Mouse (Mus musculus) forebrain, embryonic 12.5 days (tissue): ENCODE data around the gene Ccpg1os. TPM values are rescaled to one million over a fixed set of nuclear protein-coding genes. Genes with fewer than 3 reads are reported as not detected.

ENCODE experiments used
- ATAC-seq: fragments of 200-750 bp; cut with Nextera tagmentation; 2 replicates; pipeline ENCODE4 v1.8.0; 2017; ENCODE audit warnings: moderate TSS enrichment; ENCODE audit not compliant: low FRiP score
- H3K27ac ChIP-seq: fragments of 300-500 bp; sonication (generic); 2 replicates; pipeline ENCODE4 v1.5.1; 2016; ENCODE audit warnings: mild to moderate bottlenecking
- H3K27me3 ChIP-seq: fragments of 300-500 bp; sonication (generic); 2 replicates; pipeline ENCODE4 v1.6.1; 2016; ENCODE audit warnings: mild to moderate bottlenecking
- H3K36me3 ChIP-seq: fragments of 300-500 bp; sonication (generic); replicated peaks from 2 replicates; pipeline ENCODE4 v1.6.1; 2016; ENCODE audit warnings: mild to moderate bottlenecking
- H3K4me1 ChIP-seq: fragments of 300-500 bp; sonication (generic); 2 replicates; pipeline ENCODE4 v1.6.1; 2016
- H3K4me2 ChIP-seq: fragments of 300-500 bp; sonication (generic); 2 replicates; pipeline ENCODE4 v1.6.1; 2016; ENCODE audit warnings: mild to moderate bottlenecking, moderate library complexity
- H3K4me3 ChIP-seq: fragments of 300-500 bp; sonication (generic); replicated peaks from 2 replicates; pipeline ENCODE4 v1.5.1; 2016; ENCODE audit warnings: mild to moderate bottlenecking
- H3K9ac ChIP-seq: fragments of 300-500 bp; sonication (generic); 2 replicates; pipeline ENCODE4 v1.6.1; 2016; ENCODE audit warnings: mild to moderate bottlenecking
- H3K9me3 ChIP-seq: fragments of 300-500 bp; sonication (generic); 2 replicates; pipeline ENCODE4 v1.6.1; 2016
- WGBS: fragments of 180-500 bp; shearing (Covaris S2); methylation state at CpG from one replicate; pipeline ENCODE4 v1.1.7; 2016; 5-methylcytosine and 5-hydroxymethylcytosine counted together
- polyA plus RNA-seq: library from polyadenylated mRNA; unstranded; fragments of >200 nt; fragmentation: Nextera tagmentation; extraction: Ambion mirVana; gene quantifications from 2 replicates; pipeline ENCODE4 v1.2.1, GENCODE M21; 2016

Ccpg1os gene
- polyA plus RNA-seq: 21.4 and 22.8 TPM in 2 replicates

- Histone ChIP-seq H3K9me3 (no peaks in the 10 kb centered on the region), H3K4me3 (peak within 1 kb of the TSS; percentile 88), H3K4me2 (peak within 1 kb of the TSS; percentile 80), H3K9ac (peak within 1 kb of the TSS; percentile 78), H3K36me3 (no peaks in the 10 kb centered on the region), H3K27ac (peak within 1 kb of the TSS; percentile 84), H3K4me1 (peaks cover 18% of the 10 kb centered on the region), H3K27me3 (no peaks in the 10 kb centered on the region)
- peak; percentile 100 for ATAC-seq
- WGBS: under 1% methylated on average over 88 of the region's 88 CpGs
Observed at GRCm38 (mm10) chr9:72985250-72986220, at the start of gene Ccpg1os, which contains the start of gene Ccpg1. Gene Ccpg1os, minus strand, starts transcription at chr9:72985382. Gene Ccpg1, plus strand, starts transcription at chr9:72985429.

- Histone ChIP-seq H3K9me3 (0 out of 2 replicates have a peak, but pooled peaks cover 3% of the 10 kb centered on the region), H3K4me3 (no peak overlapping the region), H3K9ac (no peak overlapping the region), H3K36me3 (peaks cover 32% of the 10 kb centered on the region), H3K4me1 (peaks cover under 1% of the 10 kb centered on the region), H3K4me2 (no peak overlapping the region), H3K27me3 (no peaks in the 10 kb centered on the region), H3K27ac (no peak overlapping the region)
- 90% methylated on average over 1 of the region's 1 CpGs for WGBS
- no peak for ATAC-seq
Observed at GRCm38 (mm10) chr9:73033406-73033805, 48.2 kb upstream of the Ccpg1os start.

GRCm38 (mm10) chr9:73031421-73031820 is 46.2 kb upstream of the Ccpg1os start:
- Histone ChIP-seq H3K4me2 (no peak overlapping the region), H3K4me1 (peaks cover 1% of the 10 kb centered on the region), H3K9me3 (0 out of 2 replicates have a peak, but pooled peaks cover 3% of the 10 kb centered on the region), H3K36me3 (peaks cover 36% of the 10 kb centered on the region), H3K9ac (no peak overlapping the region), H3K27ac (no peak overlapping the region), H3K27me3 (no peaks in the 10 kb centered on the region), H3K4me3 (no peak overlapping the region)
- 79% methylated on average over 4 of the region's 4 CpGs for WGBS
- ATAC-seq: no peak

GRCm38 (mm10) chr9:73030443-73030842 is 45.3 kb upstream of the Ccpg1os start:
- Histone ChIP-seq H3K4me3 (no peak overlapping the region), H3K9me3 (0 out of 2 replicates have a peak, but pooled peaks cover 3% of the 10 kb centered on the region), H3K27ac (no peak overlapping the region), H3K27me3 (no peaks in the 10 kb centered on the region), H3K36me3 (peaks cover 34% of the 10 kb centered on the region), H3K9ac (no peak overlapping the region), H3K4me2 (no peak overlapping the region), H3K4me1 (peaks cover 8% of the 10 kb centered on the region)
- WGBS: 83% methylated on average over 1 of the region's 1 CpGs
- no peak for ATAC-seq

- 22% methylated on average over 16 of the region's 17 CpGs for WGBS
- Histone ChIP-seq H3K9ac (0 out of 2 replicates have a peak overlapping the region, but pooled peaks have one; percentile 29), H3K4me1 (peaks cover 8% of the 10 kb centered on the region), H3K4me3 (no peak overlapping the region), H3K27ac (peak overlapping the region; percentile 63), H3K9me3 (no peaks in the 10 kb centered on the region), H3K4me2 (peak overlapping the region; percentile 22; the same call in 1 of the 2 replicates), H3K36me3 (peaks cover 21% of the 10 kb centered on the region), H3K27me3 (no peaks in the 10 kb centered on the region)
- ATAC-seq: peak; percentile 75; the same call in 1 of the 2 replicates
Observed at GRCm38 (mm10) chr9:73025818-73026636, 40.8 kb upstream of the Ccpg1os start.

- Histone ChIP-seq H3K27ac (no peak overlapping the region), H3K9ac (no peak overlapping the region), H3K4me1 (no peaks in the 10 kb centered on the region), H3K36me3 (peaks cover 60% of the 10 kb centered on the region), H3K27me3 (no peaks in the 10 kb centered on the region), H3K9me3 (no peaks in the 10 kb centered on the region), H3K4me3 (no peak overlapping the region), H3K4me2 (no peak overlapping the region)
- WGBS: 93% methylated on average over 5 of the region's 5 CpGs
- no peak for ATAC-seq
Observed at GRCm38 (mm10) chr9:73020566-73021097, 35.5 kb upstream of the Ccpg1os start.

- H3K9me3 ChIP-seq: no peaks in the 10 kb centered on the region
- no peak for ATAC-seq
- no peak overlapping the region for H3K27ac ChIP-seq
- WGBS: 88% methylated on average over 10 of the region's 10 CpGs
- H3K9ac ChIP-seq: no peak overlapping the region
- no peaks in the 10 kb centered on the region for H3K4me1 ChIP-seq
- no peaks in the 10 kb centered on the region for H3K27me3 ChIP-seq
- no peak overlapping the region for H3K4me3 ChIP-seq
- peaks cover 63% of the 10 kb centered on the region for H3K36me3 ChIP-seq
- H3K4me2 ChIP-seq: no peak overlapping the region
Observed at GRCm38 (mm10) chr9:73019841-73020240, 34.7 kb upstream of the Ccpg1os start.

GRCm38 (mm10) chr9:73014724-73015123 is 29.5 kb upstream of the Ccpg1os start:
- ATAC-seq: no peak
- H3K27ac ChIP-seq: no peak overlapping the region
- H3K9me3 ChIP-seq: no peaks in the 10 kb centered on the region
- no peak overlapping the region for H3K9ac ChIP-seq
- no peaks in the 10 kb centered on the region for H3K27me3 ChIP-seq
- H3K36me3 ChIP-seq: peaks cover 69% of the 10 kb centered on the region
- no peak overlapping the region for H3K4me3 ChIP-seq
- H3K4me1 ChIP-seq: no peaks in the 10 kb centered on the region
- no peak overlapping the region for H3K4me2 ChIP-seq
- 92% methylated on average over 13 of the region's 13 CpGs for WGBS

GRCm38 (mm10) chr9:73012629-73013028 is 27.4 kb upstream of the Ccpg1os start:
- Histone ChIP-seq H3K9ac (no peak overlapping the region), H3K36me3 (peaks cover 54% of the 10 kb centered on the region), H3K27me3 (no peaks in the 10 kb centered on the region), H3K4me2 (no peak overlapping the region), H3K9me3 (no peaks in the 10 kb centered on the region), H3K27ac (no peak overlapping the region), H3K4me3 (no peak overlapping the region), H3K4me1 (no peaks in the 10 kb centered on the region)
- WGBS: 97% methylated on average over 4 of the region's 4 CpGs
- ATAC-seq: no peak

- Histone ChIP-seq H3K9ac (no peak overlapping the region), H3K27me3 (no peaks in the 10 kb centered on the region), H3K9me3 (no peaks in the 10 kb centered on the region), H3K4me2 (no peak overlapping the region), H3K4me1 (no peaks in the 10 kb centered on the region), H3K36me3 (peaks cover 31% of the 10 kb centered on the region), H3K27ac (no peak overlapping the region), H3K4me3 (no peak overlapping the region)
- ATAC-seq: no peak
- WGBS: 73% methylated on average over 3 of the region's 3 CpGs
Observed at GRCm38 (mm10) chr9:73008384-73008783, 23.2 kb upstream of the Ccpg1os start.

- Histone ChIP-seq H3K36me3 (peaks cover 26% of the 10 kb centered on the region), H3K4me2 (no peak overlapping the region), H3K27me3 (no peaks in the 10 kb centered on the region), H3K9me3 (no peaks in the 10 kb centered on the region), H3K4me3 (no peak overlapping the region), H3K4me1 (no peaks in the 10 kb centered on the region), H3K9ac (no peak overlapping the region), H3K27ac (no peak overlapping the region)
- 93% methylated on average over 3 of the region's 3 CpGs for WGBS
- ATAC-seq: no peak
Observed at GRCm38 (mm10) chr9:73006175-73006574, 21.0 kb upstream of the Ccpg1os start.

- no peak overlapping the region for H3K4me3 ChIP-seq
- no peaks in the 10 kb centered on the region for H3K27me3 ChIP-seq
- no peak overlapping the region for H3K9ac ChIP-seq
- H3K4me2 ChIP-seq: no peak overlapping the region
- peaks cover 21% of the 10 kb centered on the region for H3K36me3 ChIP-seq
- ATAC-seq: no peak
- 87% methylated on average over 6 of the region's 6 CpGs for WGBS
- H3K9me3 ChIP-seq: no peaks in the 10 kb centered on the region
- H3K4me1 ChIP-seq: no peaks in the 10 kb centered on the region
- no peak overlapping the region for H3K27ac ChIP-seq
Observed at GRCm38 (mm10) chr9:73005106-73005505, 19.9 kb upstream of the Ccpg1os start.
